Mouse (Mus musculus) testis, adult 2 months (tissue): ENCODE measurements at regions not wholly inside any gene's neighbourhood (a gene's known extent, or its start where the extent isn't known, plus 50 kb on each side); places are given as distances from the start of the nearest gene placed in this dataset.

Source experiments
- CTCF ChIP-seq: fragments of 200-500 bp; IDR thresholded peaks from 2 replicates; pipeline ENCODE4 v1.5.1; 2012; ENCODE audit warnings: low read depth, mild to moderate bottlenecking, inconsistent platforms, low read length, moderate library complexity; ENCODE audit not compliant: control insufficient read depth, insufficient read depth, insufficient replicate concordance
- POLR2A ChIP-seq: fragments of 200-500 bp; IDR thresholded peaks from 2 replicates; pipeline ENCODE4 v1.6.1; 2012; ENCODE audit warnings: low read depth, mild to moderate bottlenecking, inconsistent platforms, low read length, moderate library complexity; ENCODE audit not compliant: control insufficient read depth

DNA sequence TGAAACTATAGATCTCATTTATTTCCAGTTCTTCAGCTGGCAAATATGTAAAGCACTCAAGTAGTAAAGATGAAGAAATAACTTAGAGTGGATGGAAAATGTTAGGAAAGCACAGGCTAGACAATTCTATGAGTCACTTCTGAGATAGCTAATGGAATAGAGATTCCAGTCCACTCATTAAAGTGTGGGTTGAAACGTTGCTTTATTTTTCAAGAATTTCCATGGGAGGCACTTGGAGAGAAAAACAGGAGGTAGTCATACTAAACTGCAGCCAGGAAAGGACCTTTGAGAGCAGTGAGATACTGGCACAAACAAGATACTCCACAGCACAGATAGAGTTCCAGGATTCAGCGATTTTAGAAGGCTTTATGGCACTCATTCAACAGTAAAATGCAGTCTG lies 123.7 kb upstream of the Col5a2 start:
- TF ChIP-seq CTCF (no peak), POLR2A (no peak)
